Comparison of ENCODE assay signal across 10 mouse cellular contexts in the genomic region with DNA sequence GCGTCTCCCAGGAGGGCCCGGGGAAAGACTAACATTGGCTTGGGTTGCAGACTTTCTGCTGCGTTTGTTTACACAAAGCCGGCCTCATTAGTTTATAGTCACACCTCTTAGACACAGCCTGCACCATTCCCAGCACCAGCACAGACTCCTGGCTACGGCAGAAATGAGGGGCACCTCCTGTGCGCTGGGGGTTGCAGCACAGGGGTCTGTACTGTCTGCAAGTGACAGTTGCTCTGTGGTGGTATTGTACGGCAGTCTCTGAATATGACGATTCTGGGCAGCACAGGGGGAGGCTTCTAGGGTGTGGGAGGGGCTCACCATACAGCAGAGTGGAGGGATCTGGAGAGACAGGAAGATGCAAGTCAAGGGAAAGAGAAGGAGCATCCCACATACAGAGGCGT.
DNase-seq lines count a peak whose midpoint lies in the region; ATAC-seq lines count a peak whose summit lies in the region.
"Had no signal": no experiment of that assay in that cellular context is flagged by ENCODE, and none has a peak within 500 bp of the region (broad histone marks: within the 10 kb centered on the region; RNA-seq: fewer than 3 reads in every experiment).

No protein-coding gene starts in this region.

- peak overlapping the region; percentile 20; the same call in 1 of the 2 replicates for H3K9ac ChIP-seq in heart, embryonic 13.5 days
- H3K9ac ChIP-seq in lung, embryonic 15.5 days: no peak overlapping the region
- H3K9ac ChIP-seq in hindbrain, embryonic 16.5 days (ENCODE audit: low read depth, low read length): no peak overlapping the region
- H3K9ac ChIP-seq in stomach, embryonic 14.5 days (replicated peaks; ENCODE audit: low read depth, low read length): no peak overlapping the region

- H3K9me3 ChIP-seq in heart, embryonic 13.5 days: no peaks in the 10 kb centered on the region
- H3K9me3 ChIP-seq in lung, embryonic 15.5 days: no peaks in the 10 kb centered on the region
- no peaks in the 10 kb centered on the region for H3K9me3 ChIP-seq in hindbrain, embryonic 16.5 days (ENCODE audit: control insufficient read depth, low read length)
- H3K9me3 ChIP-seq in stomach, embryonic 14.5 days (ENCODE audit: control insufficient read depth, low read depth, low read length): no peaks in the 10 kb centered on the region

- WGBS in heart, embryonic 13.5 days: 26% methylated on average over 9 of the region's 9 CpGs
- 8% methylated on average over 9 of the region's 9 CpGs for WGBS in lung, embryonic 15.5 days
- 40% methylated on average over 9 of the region's 9 CpGs for WGBS in hindbrain, embryonic 16.5 days
- whole genome bisulfite sequencing in stomach, embryonic 14.5 days: 8% methylated on average over 9 of the region's 9 CpGs

- H3K36me3 ChIP-seq in heart, embryonic 13.5 days: no peaks in the 10 kb centered on the region
- no peaks in the 10 kb centered on the region for H3K36me3 ChIP-seq in lung, embryonic 15.5 days
- H3K36me3 ChIP-seq in hindbrain, embryonic 16.5 days (ENCODE audit: control insufficient read depth, insufficient read depth, low read length): no peaks in the 10 kb centered on the region
- no peaks in the 10 kb centered on the region for H3K36me3 ChIP-seq in stomach, embryonic 14.5 days (ENCODE audit: control insufficient read depth, insufficient read depth, low read length)

- H3K4me2 ChIP-seq in heart, embryonic 13.5 days: peak overlapping the region; percentile 43
- peak overlapping the region; percentile 36 for H3K4me2 ChIP-seq in lung, embryonic 15.5 days
- 0 out of 2 replicates have a peak overlapping the region, but pooled peaks have one; percentile 1 for H3K4me2 ChIP-seq in hindbrain, embryonic 16.5 days (ENCODE audit: low read length)
- H3K4me2 ChIP-seq in stomach, embryonic 14.5 days (replicated peaks; ENCODE audit: low read depth, low read length): peak overlapping the region; percentile 26

- H3K27ac ChIP-seq in heart, embryonic 13.5 days (replicated peaks): no peak overlapping the region
- no peak overlapping the region for H3K27ac ChIP-seq in lung, embryonic 15.5 days
- H3K27ac ChIP-seq in hindbrain, embryonic 16.5 days (ENCODE audit: low read depth, low read length): no peak overlapping the region
- H3K27ac ChIP-seq in stomach, embryonic 14.5 days (ENCODE audit: low read length): no peak overlapping the region

- no peak for DNase-seq in heart, adult 18-20 months
- no peak for DNase-seq in lung, postnatal 36 days
- DNase-seq in right cerebral cortex, postnatal 25 days: no peak
- DNase-seq: cerebellum, postnatal 36 days; kidney, postnatal 25 days; right cerebral cortex, postnatal 14 days had no signal

- ATAC-seq in heart, embryonic 13.5 days (ENCODE audit: extremely low read depth, insufficient number of reproducible peaks, low FRiP score, low TSS enrichment): no peak
- ATAC-seq in lung, embryonic 15.5 days (ENCODE audit: borderline replicate concordance, extremely low read depth, low FRiP score, low TSS enrichment): peak; percentile 52; the same call in 1 of the 2 replicates
- ATAC-seq in hindbrain, embryonic 16.5 days: peak; percentile 45; the same call in 1 of the 2 replicates
- peak; percentile 46; the same call in 1 of the 2 replicates for ATAC-seq in stomach, embryonic 14.5 days (ENCODE audit: insufficient number of reproducible peaks, insufficient read depth, low FRiP score, low read depth)

- peaks cover 26% of the 10 kb centered on the region for H3K27me3 ChIP-seq in heart, embryonic 13.5 days (replicated peaks)
- no peaks in the 10 kb centered on the region; the same call in 1 of the 2 replicates for H3K27me3 ChIP-seq in lung, embryonic 15.5 days
- H3K27me3 ChIP-seq in hindbrain, embryonic 16.5 days (replicated peaks; ENCODE audit: control insufficient read depth, insufficient read depth, low read length): no peaks in the 10 kb centered on the region
- H3K27me3 ChIP-seq in stomach, embryonic 14.5 days (ENCODE audit: control insufficient read depth, insufficient read depth, low read length): no peaks in the 10 kb centered on the region

- H3K4me3 ChIP-seq in heart, embryonic 13.5 days: no peak overlapping the region
- no peak overlapping the region for H3K4me3 ChIP-seq in lung, embryonic 15.5 days
- no peak overlapping the region for H3K4me3 ChIP-seq in hindbrain, embryonic 16.5 days (ENCODE audit: low read length)
- H3K4me3 ChIP-seq in stomach, embryonic 14.5 days (ENCODE audit: low read depth, low read length): no peak overlapping the region

- no peaks in the 10 kb centered on the region; the same call in 1 of the 2 replicates for H3K4me1 ChIP-seq in heart, embryonic 13.5 days
- peaks cover 4% of the 10 kb centered on the region; the same call in 1 of the 2 replicates for H3K4me1 ChIP-seq in lung, embryonic 15.5 days
- no peaks in the 10 kb centered on the region for H3K4me1 ChIP-seq in hindbrain, embryonic 16.5 days (ENCODE audit: control insufficient read depth, insufficient read depth, low read depth, low read length)
- peaks cover 4% of the 10 kb centered on the region; the same call in 1 of the 2 replicates for H3K4me1 ChIP-seq in stomach, embryonic 14.5 days (ENCODE audit: control insufficient read depth, insufficient read depth, low read length)
